Mouse (Mus musculus): ENCODE data around the gene Cd300lg.

DNA sequence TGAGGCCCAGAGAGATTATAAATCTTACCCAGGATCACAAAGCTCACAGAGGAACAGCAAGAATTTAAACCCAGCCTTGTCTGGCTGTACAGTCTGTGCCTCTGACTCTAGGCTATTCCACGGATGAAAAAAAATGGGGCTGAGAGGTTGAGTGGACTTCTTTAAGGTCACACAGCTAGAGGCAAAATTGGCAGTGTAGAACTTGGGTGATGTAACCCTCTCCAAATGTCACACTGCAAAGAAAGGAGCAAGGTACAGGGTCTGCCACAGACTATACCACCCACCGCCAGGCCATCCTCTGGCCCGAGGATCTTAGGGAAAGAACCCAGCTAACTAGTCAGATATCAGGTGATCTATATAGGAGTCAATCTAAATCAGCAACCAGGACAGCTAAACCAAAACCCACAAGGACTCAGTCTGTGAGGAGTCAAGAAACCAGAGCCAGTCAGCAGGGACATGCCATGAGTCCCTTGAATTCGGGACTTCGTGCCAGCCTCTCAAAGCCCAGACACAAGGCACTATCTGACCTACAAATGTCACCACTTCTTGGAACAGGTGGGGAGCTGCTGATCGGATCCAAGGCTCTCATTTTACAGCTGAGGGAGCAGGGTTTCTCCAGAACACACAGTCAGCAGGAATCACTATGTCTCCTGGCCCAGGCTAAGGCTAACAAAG is 17.1 kb upstream of the Cd300lg start:
- no peak for TF ChIP-seq CTCF (IDR thresholded peaks at IDR 0.05; ENCODE audit: borderline replicate concordance, control insufficient read depth, extremely low read depth, insufficient read depth, low read length, poor library complexity)
- TF ChIP-seq POLR2A (IDR thresholded peaks at IDR 0.05; ENCODE audit: control insufficient read depth, extremely low read depth, insufficient read depth, low read length, poor library complexity): no peak
